Mouse (Mus musculus) forebrain, embryonic 12.5 days (tissue): ENCODE results near the gene Snrpd2. TPM values are rescaled to one million over a fixed set of nuclear protein-coding genes. Genes with fewer than 3 reads are reported as not detected.

Experiments
- ATAC-seq: fragments of 200-750 bp; cut with Nextera tagmentation; 2 replicates; pipeline ENCODE4 v1.8.0; 2017; ENCODE audit warnings: moderate TSS enrichment; ENCODE audit not compliant: low FRiP score
- H3K27ac ChIP-seq: fragments of 300-500 bp; sonication (generic); 2 replicates; pipeline ENCODE4 v1.5.1; 2016; ENCODE audit warnings: mild to moderate bottlenecking
- H3K27me3 ChIP-seq: fragments of 300-500 bp; sonication (generic); 2 replicates; pipeline ENCODE4 v1.6.1; 2016; ENCODE audit warnings: mild to moderate bottlenecking
- H3K36me3 ChIP-seq: fragments of 300-500 bp; sonication (generic); replicated peaks from 2 replicates; pipeline ENCODE4 v1.6.1; 2016; ENCODE audit warnings: mild to moderate bottlenecking
- H3K4me1 ChIP-seq: fragments of 300-500 bp; sonication (generic); 2 replicates; pipeline ENCODE4 v1.6.1; 2016
- H3K4me2 ChIP-seq: fragments of 300-500 bp; sonication (generic); 2 replicates; pipeline ENCODE4 v1.6.1; 2016; ENCODE audit warnings: mild to moderate bottlenecking, moderate library complexity
- H3K4me3 ChIP-seq: fragments of 300-500 bp; sonication (generic); replicated peaks from 2 replicates; pipeline ENCODE4 v1.5.1; 2016; ENCODE audit warnings: mild to moderate bottlenecking
- H3K9ac ChIP-seq: fragments of 300-500 bp; sonication (generic); 2 replicates; pipeline ENCODE4 v1.6.1; 2016; ENCODE audit warnings: mild to moderate bottlenecking
- H3K9me3 ChIP-seq: fragments of 300-500 bp; sonication (generic); 2 replicates; pipeline ENCODE4 v1.6.1; 2016
- WGBS: fragments of 180-500 bp; shearing (Covaris S2); methylation state at CpG from one replicate; pipeline ENCODE4 v1.1.7; 2016; 5-methylcytosine and 5-hydroxymethylcytosine counted together
- microRNA counts: library from miRNA; unstranded; fragments of <30 nt; microRNA quantifications from one replicate; lab custom pipeline; 2017
- microRNA-seq: library from miRNA; unstranded; fragments of <30 nt; microRNA quantifications from one replicate; pipeline ENCODE4, GENCODE M21; 2017
- polyA plus RNA-seq: library from polyadenylated mRNA; unstranded; fragments of >200 nt; fragmentation: Nextera tagmentation; extraction: Ambion mirVana; gene quantifications from 2 replicates; pipeline ENCODE4 v1.2.1, GENCODE M21; 2016

The Snrpd2 gene
- polyA plus RNA-seq, 1 experiment from 2014 or later = 153 TPM

DNA sequence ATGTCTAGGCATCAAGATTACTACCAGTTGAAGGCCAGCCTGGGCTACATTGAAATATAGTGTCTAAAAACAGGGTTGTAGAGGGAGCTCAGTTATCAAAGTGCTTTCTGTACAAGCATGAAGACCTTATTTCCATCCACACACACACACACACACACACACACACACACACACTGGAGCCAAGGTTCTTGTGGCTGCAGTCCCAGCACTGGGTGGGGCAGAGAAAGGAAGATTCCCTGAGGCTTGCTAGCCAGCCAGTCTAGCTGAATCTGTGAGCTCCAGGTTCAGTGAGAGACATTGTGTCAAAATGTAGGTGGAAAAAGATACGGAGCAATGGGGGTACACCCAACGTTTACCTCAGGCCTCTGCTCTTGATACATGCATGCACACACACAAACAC, 34.7 kb downstream of the Snrpd2 start:
- Histone ChIP-seq H3K9ac (no peak overlapping the region), H3K9me3 (no peaks in the 10 kb centered on the region), H3K4me2 (peak overlapping the region; percentile 30; the same call in 1 of the 2 replicates), H3K27me3 (peaks cover 20% of the 10 kb centered on the region), H3K4me1 (peaks cover 42% of the 10 kb centered on the region), H3K4me3 (no peak overlapping the region), H3K27ac (peak overlapping the region; percentile 85), H3K36me3 (peaks cover 22% of the 10 kb centered on the region)
- ATAC-seq = peak; percentile 3; the same call in 1 of the 2 replicates
- 77% methylated on average over 2 of the region's 2 CpGs for WGBS

DNA sequence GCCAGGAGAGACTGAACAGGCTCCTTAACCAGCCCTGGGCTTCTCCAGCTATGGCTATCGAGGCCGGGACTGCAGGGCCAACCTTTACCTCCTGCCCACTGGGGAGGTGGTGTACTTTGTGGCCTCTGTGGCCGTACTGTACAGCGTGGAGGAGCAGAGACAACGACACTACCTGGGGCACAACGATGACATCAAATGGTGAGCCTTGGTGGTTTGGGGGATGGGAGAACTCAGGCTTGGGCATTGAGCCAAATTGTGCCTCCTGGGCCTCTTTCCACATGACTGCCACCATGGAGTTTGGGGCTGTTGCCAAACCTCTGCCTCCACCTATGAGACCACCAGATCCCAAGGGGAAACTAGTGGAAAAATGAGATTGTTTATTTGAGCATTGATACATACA, 35.2 kb downstream of the Snrpd2 start:
- H3K27me3 ChIP-seq = peaks cover 14% of the 10 kb centered on the region
- peaks cover 37% of the 10 kb centered on the region for H3K4me1 ChIP-seq
- 55% methylated on average over 6 of the region's 6 CpGs for WGBS
- peak; percentile 70 for ATAC-seq
- no peaks in the 10 kb centered on the region for H3K9me3 ChIP-seq
- no peak overlapping the region for H3K9ac ChIP-seq
- peak overlapping the region; percentile 30 for H3K4me2 ChIP-seq
- H3K27ac ChIP-seq = peak overlapping the region; percentile 85
- peaks cover 23% of the 10 kb centered on the region for H3K36me3 ChIP-seq
- peak overlapping the region; percentile 8; the same call in 1 of the 2 replicates for H3K4me3 ChIP-seq

DNA sequence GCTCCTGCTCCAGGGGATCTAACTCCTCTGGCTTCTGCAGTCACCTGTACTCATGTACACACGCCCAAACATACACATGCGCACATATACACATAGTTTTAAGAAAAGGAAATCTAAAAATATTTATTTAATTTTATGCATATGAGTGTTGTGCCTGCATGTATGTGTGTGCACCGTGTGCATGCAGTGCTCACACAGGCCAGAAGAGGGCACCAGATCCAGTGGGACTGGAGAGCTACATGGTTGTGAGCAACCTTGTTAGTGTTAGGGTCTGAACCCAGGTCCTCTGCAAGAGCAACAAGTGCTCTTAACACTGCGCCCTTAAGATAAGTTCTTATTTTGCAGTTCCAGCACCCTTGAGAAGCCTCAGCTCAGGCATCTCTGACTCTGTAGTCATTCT, 45.2 kb downstream of the Snrpd2 start:
- no peak for ATAC-seq
- Histone ChIP-seq H3K36me3 (peaks cover 68% of the 10 kb centered on the region), H3K27ac (no peak overlapping the region), H3K27me3 (no peaks in the 10 kb centered on the region), H3K4me3 (no peak overlapping the region), H3K9ac (no peak overlapping the region), H3K9me3 (peaks cover 6% of the 10 kb centered on the region; the same call in 1 of the 2 replicates), H3K4me2 (no peak overlapping the region), H3K4me1 (no peaks in the 10 kb centered on the region)
- 97% methylated on average over 4 of the region's 4 CpGs for WGBS

DNA sequence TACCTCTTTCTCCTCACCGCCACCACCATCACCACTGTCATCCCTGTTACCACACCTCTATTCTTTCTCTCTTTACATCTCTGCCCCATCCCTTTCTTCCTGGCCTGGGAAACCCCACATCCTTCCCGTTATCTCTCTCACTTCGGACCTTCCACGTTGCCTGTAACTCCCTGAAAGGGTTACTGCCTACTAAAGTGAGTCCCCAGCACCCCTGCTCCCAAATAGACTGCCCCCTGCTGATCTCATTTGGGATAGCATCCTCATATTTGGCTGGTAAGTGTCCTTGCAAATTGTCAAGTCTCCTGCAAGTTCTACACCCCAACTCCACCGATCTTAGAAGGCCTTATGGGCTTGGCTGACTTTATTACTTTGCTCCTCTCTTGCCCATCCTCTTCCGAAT, 47.2 kb downstream of the Snrpd2 start:
- WGBS = 71% methylated on average over 6 of the region's 6 CpGs
- peaks cover 60% of the 10 kb centered on the region for H3K36me3 ChIP-seq

DNA sequence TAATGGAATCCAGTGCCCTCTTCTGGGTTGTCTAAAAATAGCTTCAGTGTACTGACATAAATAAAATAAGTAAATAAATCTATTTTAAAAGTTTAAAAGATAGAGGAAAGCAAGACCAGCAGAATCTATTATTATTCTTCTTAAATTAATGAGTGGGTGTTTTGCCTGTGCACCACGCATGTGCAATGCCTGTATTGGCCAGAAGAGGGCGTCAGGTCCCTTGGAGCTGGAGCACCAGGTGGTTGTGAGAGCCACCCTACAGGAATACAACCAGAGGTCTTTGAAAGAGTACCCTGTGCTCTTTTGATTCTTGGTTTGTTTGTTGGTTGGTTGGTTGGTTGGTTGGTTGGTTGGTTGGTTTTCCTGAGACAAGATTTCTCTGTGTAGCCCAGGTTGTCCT, 48.5 kb downstream of the Snrpd2 start:
- peaks cover 6% of the 10 kb centered on the region; the same call in 1 of the 2 replicates for H3K9me3 ChIP-seq
- H3K27me3 ChIP-seq = no peaks in the 10 kb centered on the region
- no peak overlapping the region for H3K4me2 ChIP-seq
- H3K4me3 ChIP-seq = no peak overlapping the region
- peaks cover 51% of the 10 kb centered on the region for H3K36me3 ChIP-seq
- ATAC-seq = no peak
- H3K4me1 ChIP-seq = no peaks in the 10 kb centered on the region
- no peak overlapping the region for H3K9ac ChIP-seq
- 31% methylated on average over 2 of the region's 2 CpGs for WGBS
- H3K27ac ChIP-seq = no peak overlapping the region

More for the DNA sequence above, 47.2 kb downstream of the Snrpd2 start:
- Histone ChIP-seq H3K9me3 (peaks cover 6% of the 10 kb centered on the region; the same call in 1 of the 2 replicates), H3K27me3 (no peaks in the 10 kb centered on the region), H3K4me1 (no peaks in the 10 kb centered on the region), H3K9ac (no peak overlapping the region), H3K27ac (no peak overlapping the region), H3K4me3 (no peak overlapping the region), H3K4me2 (no peak overlapping the region)
- ATAC-seq = no peak

DNA sequence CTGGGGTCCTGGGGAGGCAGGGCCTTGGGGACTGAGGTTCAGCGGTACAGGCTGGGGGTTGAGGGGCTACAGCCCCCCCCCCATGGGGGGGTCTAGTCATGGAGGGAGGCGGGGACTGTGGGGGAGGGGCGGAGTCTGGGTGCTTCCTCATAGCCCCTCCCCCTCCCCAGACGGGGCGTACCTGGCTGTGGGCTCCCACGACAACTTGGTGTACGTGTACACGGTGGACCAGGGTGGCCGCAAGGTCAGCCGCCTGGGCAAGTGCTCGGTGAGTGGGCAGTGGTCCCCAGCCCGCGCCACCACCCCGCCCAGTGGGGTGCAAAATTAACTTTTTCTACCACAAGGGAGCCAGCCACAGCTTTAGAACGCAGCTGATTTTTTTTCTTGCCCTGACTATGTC, 52.1 kb downstream of the Snrpd2 start:
- no peaks in the 10 kb centered on the region for H3K27me3 ChIP-seq
- 68% methylated on average over 15 of the region's 15 CpGs for WGBS
- H3K36me3 ChIP-seq = peaks cover 44% of the 10 kb centered on the region
- no peaks in the 10 kb centered on the region for H3K4me1 ChIP-seq
- no peak overlapping the region for H3K4me3 ChIP-seq
- ATAC-seq = no peak; the same call in 1 of the 2 replicates
- no peak overlapping the region for H3K9ac ChIP-seq
- H3K4me2 ChIP-seq = no peak overlapping the region
- H3K9me3 ChIP-seq = no peaks in the 10 kb centered on the region
- no peak overlapping the region for H3K27ac ChIP-seq

DNA sequence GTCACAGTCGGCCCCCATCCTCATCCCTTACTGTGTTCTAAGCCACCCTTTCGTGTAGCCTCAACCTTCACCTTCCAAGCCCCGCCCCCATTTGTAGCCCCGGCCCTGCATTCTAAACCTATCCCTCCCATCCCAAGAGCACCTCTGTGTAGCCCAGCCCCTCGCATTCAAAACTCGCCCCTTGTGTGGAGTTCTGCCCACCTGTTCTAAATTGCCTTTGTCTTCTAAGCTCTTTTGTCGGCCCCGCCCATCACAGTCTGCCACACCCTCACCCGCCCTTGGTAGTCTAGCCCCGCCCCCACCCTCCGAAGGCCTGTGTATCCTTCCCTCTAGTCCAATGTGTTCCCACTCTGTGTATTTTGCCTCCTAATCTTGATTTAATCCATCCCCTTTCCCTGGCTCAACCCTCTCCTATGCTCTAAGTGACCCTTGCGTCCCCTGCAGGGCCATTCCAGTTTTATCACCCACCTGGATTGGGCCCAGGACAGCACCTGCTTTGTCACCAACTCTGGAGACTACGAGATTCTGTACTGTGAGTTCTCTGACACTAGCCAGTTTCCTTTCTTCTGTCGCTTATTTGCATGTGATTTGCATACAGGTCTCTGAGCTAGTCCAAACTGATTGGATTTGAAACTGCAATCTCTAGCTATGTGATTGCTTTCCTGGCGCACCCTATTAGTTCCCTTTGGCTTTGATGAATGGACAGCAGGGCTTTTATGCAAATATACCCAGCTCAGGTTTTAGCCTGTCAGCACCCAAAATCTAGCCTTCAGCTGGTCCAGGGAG, 52.7 kb downstream of the Snrpd2 start:
- H3K4me1 ChIP-seq = no peaks in the 10 kb centered on the region
- H3K36me3 ChIP-seq = peaks cover 38% of the 10 kb centered on the region
- H3K9me3 ChIP-seq = no peaks in the 10 kb centered on the region
- H3K27ac ChIP-seq = no peak overlapping the region
- H3K4me3 ChIP-seq = no peak overlapping the region
- 60% methylated on average over 15 of the region's 15 CpGs for WGBS
- H3K9ac ChIP-seq = no peak overlapping the region
- ATAC-seq = no peak
- no peaks in the 10 kb centered on the region for H3K27me3 ChIP-seq
- H3K4me2 ChIP-seq = no peak overlapping the region

MicroRNAs within 50 kb of the gene (microRNA counts, 519-probe panel; counts per million panel counts)
- not detected for microRNA mmu-miR-330 (lab: Ali Mortazavi, UCI)

Small RNA genes lying within 50 kb of the gene (microRNA-seq; reads per million reads assigned to microRNA genes)
- 580 reads per million, percentile 70 among the genes with 10 or more reads in this experiment for gene Mir330

Other genes starting within 250 kb of the Snrpd2 start
- gene Ccdc61, start 239.3 kb upstream of the Snrpd2 start, polyA plus RNA-seq = 39.7 and 41.0 TPM in 2 replicates
- 10.8 and 11.3 TPM in 2 replicates for gene Nova2, start 223.8 kb upstream of the Snrpd2 start, polyA plus RNA-seq
- gene Nanos2, start 162.3 kb upstream of the Snrpd2 start, polyA plus RNA-seq = 0.24 and 0.28 TPM in 2 replicates
- 3.3 and 4.6 TPM in 2 replicates for gene Mypop, start 158.5 kb upstream of the Snrpd2 start, polyA plus RNA-seq
- 36.2 and 39.8 TPM in 2 replicates for gene Irf2bp1, start 145.7 kb upstream of the Snrpd2 start, polyA plus RNA-seq
- gene Foxa3, start 126.2 kb upstream of the Snrpd2 start, polyA plus RNA-seq = 0.09 TPM in 1 of 2 replicates, not detected in the other
- 50.6 and 53.2 TPM in 2 replicates for gene Sympk, start 125.3 kb upstream of the Snrpd2 start, polyA plus RNA-seq
- gene Rsph6a, start 95.0 kb upstream of the Snrpd2 start, polyA plus RNA-seq = not detected in 2 replicates
- 18.2 and 19.0 TPM in 2 replicates for gene Dmwd, start 73.5 kb upstream of the Snrpd2 start, polyA plus RNA-seq
- gene Dmpk, start 65.9 kb upstream of the Snrpd2 start, polyA plus RNA-seq = 10.6 and 12.3 TPM in 2 replicates
- 5.8 and 7.3 TPM in 2 replicates for gene Six5, start 55.1 kb upstream of the Snrpd2 start, polyA plus RNA-seq
- gene Gm4969, start 31.4 kb upstream of the Snrpd2 start, polyA plus RNA-seq = 1.1 and 1.8 TPM in 2 replicates
- gene Fbxo46, start 29.9 kb upstream of the Snrpd2 start, polyA plus RNA-seq = 18.4 and 23.1 TPM in 2 replicates
- gene Qpctl, start 431 bp upstream of the Snrpd2 start, polyA plus RNA-seq = 14.4 and 14.7 TPM in 2 replicates
- 1.1 and 1.3 TPM in 2 replicates for gene Gipr, start 16.4 kb downstream of the Snrpd2 start, polyA plus RNA-seq
- gene Eml2, start 26.7 kb downstream of the Snrpd2 start, polyA plus RNA-seq = 5.8 and 6.5 TPM in 2 replicates
- 1.6 and 1.7 TPM in 2 replicates for gene Gpr4, start 62.8 kb downstream of the Snrpd2 start, polyA plus RNA-seq
- gene Opa3, start 78.6 kb downstream of the Snrpd2 start, polyA plus RNA-seq = 45.5 and 48.3 TPM in 2 replicates
- gene Vasp, start 122.1 kb downstream of the Snrpd2 start, polyA plus RNA-seq = 42.4 and 43.0 TPM in 2 replicates
- gene Ppm1n, start 130.3 kb downstream of the Snrpd2 start, polyA plus RNA-seq = 0.19 TPM in 1 of 2 replicates, not detected in the other
- gene Rtn2, start 132.9 kb downstream of the Snrpd2 start, polyA plus RNA-seq = 70.3 and 74.1 TPM in 2 replicates
- gene Fosb, start 160.3 kb downstream of the Snrpd2 start, polyA plus RNA-seq = 0.24 TPM in 1 of 2 replicates, not detected in the other
- gene Ercc1, start 195.1 kb downstream of the Snrpd2 start, polyA plus RNA-seq = 89.7 and 100 TPM in 2 replicates
- gene Cd3eap, start 209.8 kb downstream of the Snrpd2 start, polyA plus RNA-seq = 24.7 and 24.8 TPM in 2 replicates
- 4.8 and 5.3 TPM in 2 replicates for gene Ppp1r13l, start 210.0 kb downstream of the Snrpd2 start, polyA plus RNA-seq
- 23.3 and 23.7 TPM in 2 replicates for gene Ercc2, start 232.3 kb downstream of the Snrpd2 start, polyA plus RNA-seq